Mouse (Mus musculus) embryonic facial prominence, embryonic 14.5 days (tissue): ENCODE results near the gene Rrp1. TPM values are rescaled to one million over a fixed set of nuclear protein-coding genes. Genes with fewer than 3 reads are reported as not detected.
A peak's percentile ranks its signal among the peaks of the same experiment; 100 is the strongest.

Experiments used
- ATAC-seq: fragments of 200-750 bp; cut with Nextera tagmentation; 2 replicates; pipeline ENCODE4 v1.8.0; 2017; ENCODE audit warnings: low read depth, moderate number of reproducible peaks, moderate TSS enrichment
- DNase-seq: peaks from one replicate; pipeline ENCODE4 v3.0.0-alpha.2; 2015; ENCODE audit warnings: low spot score
- H3K27ac ChIP-seq: fragments of 300-500 bp; sonication (generic); replicated peaks from 2 replicates; pipeline ENCODE4 v1.5.1; 2014; ENCODE audit warnings: low read depth, mild to moderate bottlenecking, low read length, moderate library complexity
- H3K27me3 ChIP-seq: fragments of 300-500 bp; sonication (generic); replicated peaks from 2 replicates; pipeline ENCODE4 v1.6.1; 2014; ENCODE audit warnings: low read length; ENCODE audit not compliant: control insufficient read depth, insufficient read depth
- H3K36me3 ChIP-seq: fragments of 300-500 bp; sonication (generic); 2 replicates; pipeline ENCODE4 v1.6.1; 2014; ENCODE audit warnings: low read length, mixed read lengths; ENCODE audit not compliant: control insufficient read depth, insufficient read depth
- H3K4me1 ChIP-seq: fragments of 300-500 bp; sonication (generic); 2 replicates; pipeline ENCODE4 v1.6.1; 2014; ENCODE audit warnings: antibody characterized with exemption, low read length; ENCODE audit not compliant: control insufficient read depth, insufficient read depth
- H3K4me2 ChIP-seq: fragments of 300-500 bp; sonication (generic); 2 replicates; pipeline ENCODE4 v1.6.1; 2014; ENCODE audit warnings: low read depth, mild to moderate bottlenecking, low read length, moderate library complexity, mixed read lengths
- H3K4me3 ChIP-seq: fragments of 300-500 bp; sonication (generic); 2 replicates; pipeline ENCODE4 v1.5.1; 2014; ENCODE audit warnings: low read depth, mild to moderate bottlenecking, low read length
- H3K9ac ChIP-seq: fragments of 300-500 bp; sonication (generic); 2 replicates; pipeline ENCODE4 v1.6.1; 2014; ENCODE audit warnings: low read depth, mild to moderate bottlenecking, low read length, moderate library complexity, mixed read lengths
- H3K9me3 ChIP-seq: fragments of 300-500 bp; sonication (generic); 2 replicates; pipeline ENCODE4 v1.6.1; 2016; ENCODE audit warnings: low read length; ENCODE audit not compliant: control insufficient read depth
- WGBS: fragments of 180-500 bp; shearing (Covaris S2); extraction: QIAGEN DNeasy Blood & Tissue Kit; methylation state at CpG from one replicate; pipeline ENCODE4 v1.1.7; 2014; 5-methylcytosine and 5-hydroxymethylcytosine counted together
- polyA plus RNA-seq: library from polyadenylated mRNA; unstranded; fragments of >200 nt; fragmentation: Nextera tagmentation; extraction: Ambion mirVana; gene quantifications from 2 replicates; pipeline ENCODE4 v1.2.1, GENCODE M21; 2014

Gene Rrp1
- polyA plus RNA-seq, 1 experiment from 2014 or later = 204 TPM

DNA sequence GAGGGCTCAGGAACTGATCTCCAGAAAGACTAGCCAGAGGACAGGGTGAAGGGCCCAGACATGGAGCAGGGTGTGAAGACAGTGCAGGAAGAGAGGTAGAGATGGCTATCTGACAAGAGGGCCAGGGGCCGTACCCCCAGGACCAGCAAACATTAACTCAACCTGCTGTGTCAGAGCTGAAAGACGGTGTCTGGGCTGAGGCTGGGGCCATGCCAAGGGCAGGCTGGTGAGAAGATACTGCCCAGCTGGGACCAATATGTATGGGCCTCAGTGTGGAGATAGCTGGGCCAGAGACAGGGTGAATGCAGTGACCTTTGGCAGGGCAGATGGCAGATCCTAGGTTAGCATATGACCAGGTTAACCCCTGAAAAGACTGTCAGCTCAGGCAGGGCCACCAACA lies 11.7 kb downstream of the Rrp1 start:
- H3K36me3 ChIP-seq = peaks cover 67% of the 10 kb centered on the region
- H3K27me3 ChIP-seq = no peaks in the 10 kb centered on the region
- H3K4me1 ChIP-seq = no peaks in the 10 kb centered on the region
- H3K9me3 ChIP-seq = no peaks in the 10 kb centered on the region
- no peak overlapping the region for H3K4me3 ChIP-seq
- no peak for DNase-seq
- ATAC-seq = no peak
- H3K4me2 ChIP-seq = no peak overlapping the region
- 100% methylated on average over 2 of the region's 2 CpGs for WGBS
- H3K9ac ChIP-seq = no peak overlapping the region
- no peak overlapping the region for H3K27ac ChIP-seq

DNA sequence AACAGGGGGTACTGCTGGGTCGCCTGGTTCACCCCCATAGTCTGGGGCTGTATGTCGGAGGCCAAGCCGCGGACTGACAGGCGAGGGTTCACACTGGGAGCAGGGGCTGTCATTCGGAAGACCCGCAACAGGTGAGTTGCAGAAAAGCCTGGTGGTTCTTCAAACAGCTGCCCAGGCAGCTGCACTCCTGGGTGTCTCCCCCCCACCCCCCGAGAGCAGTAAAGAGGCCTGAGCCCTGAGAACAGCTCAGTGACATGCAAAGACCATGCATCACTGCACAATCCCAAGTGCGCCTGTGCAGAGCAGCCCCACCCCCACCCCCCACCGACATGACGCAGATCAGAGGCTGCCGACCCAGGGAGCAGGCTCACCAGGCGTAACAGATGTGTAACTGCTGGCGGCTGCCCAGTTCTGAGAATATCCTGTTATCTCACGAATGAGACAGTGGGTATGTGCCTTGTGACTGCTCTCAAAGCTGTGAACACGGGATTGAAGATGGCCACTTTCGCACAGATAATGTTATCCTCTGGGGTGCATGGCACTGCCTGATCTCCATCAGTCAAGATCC lies 13.7 kb downstream of the Rrp1 start:
- no peak overlapping the region for H3K4me3 ChIP-seq
- H3K27ac ChIP-seq = no peak overlapping the region
- H3K4me1 ChIP-seq = no peaks in the 10 kb centered on the region
- no peaks in the 10 kb centered on the region for H3K27me3 ChIP-seq
- H3K9ac ChIP-seq = no peak overlapping the region
- H3K4me2 ChIP-seq = no peak overlapping the region
- peaks cover 48% of the 10 kb centered on the region for H3K36me3 ChIP-seq
- no peaks in the 10 kb centered on the region for H3K9me3 ChIP-seq
- WGBS = 41% methylated on average over 17 of the region's 17 CpGs
- DNase-seq (peak; percentile 71), ATAC-seq (peak; percentile 45)

DNA sequence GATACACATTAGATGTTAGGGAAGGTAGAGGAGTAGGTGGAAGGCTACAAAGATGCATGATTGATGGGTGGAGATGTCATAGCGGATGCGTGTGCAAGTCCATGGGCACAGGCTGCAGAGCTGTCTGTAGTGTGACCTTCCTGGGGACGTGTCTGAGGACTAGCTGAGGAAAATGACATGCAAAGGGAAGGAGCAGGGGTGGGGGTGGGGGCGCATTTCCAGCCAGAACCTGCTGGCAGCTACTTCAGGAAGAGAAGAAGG lies 16.3 kb downstream of the Rrp1 start:
- peaks cover 5% of the 10 kb centered on the region for H3K27me3 ChIP-seq
- no peak overlapping the region for H3K27ac ChIP-seq
- 60% methylated on average over 4 of the region's 4 CpGs for WGBS
- no peak overlapping the region for H3K4me3 ChIP-seq
- no peak overlapping the region for H3K9ac ChIP-seq
- no peak for ATAC-seq
- no peak for DNase-seq
- 0 out of 2 replicates have a peak overlapping the region, but pooled peaks have one; percentile 12 for H3K4me2 ChIP-seq
- H3K36me3 ChIP-seq = peaks cover 22% of the 10 kb centered on the region
- no peaks in the 10 kb centered on the region for H3K4me1 ChIP-seq
- H3K9me3 ChIP-seq = no peaks in the 10 kb centered on the region

DNA sequence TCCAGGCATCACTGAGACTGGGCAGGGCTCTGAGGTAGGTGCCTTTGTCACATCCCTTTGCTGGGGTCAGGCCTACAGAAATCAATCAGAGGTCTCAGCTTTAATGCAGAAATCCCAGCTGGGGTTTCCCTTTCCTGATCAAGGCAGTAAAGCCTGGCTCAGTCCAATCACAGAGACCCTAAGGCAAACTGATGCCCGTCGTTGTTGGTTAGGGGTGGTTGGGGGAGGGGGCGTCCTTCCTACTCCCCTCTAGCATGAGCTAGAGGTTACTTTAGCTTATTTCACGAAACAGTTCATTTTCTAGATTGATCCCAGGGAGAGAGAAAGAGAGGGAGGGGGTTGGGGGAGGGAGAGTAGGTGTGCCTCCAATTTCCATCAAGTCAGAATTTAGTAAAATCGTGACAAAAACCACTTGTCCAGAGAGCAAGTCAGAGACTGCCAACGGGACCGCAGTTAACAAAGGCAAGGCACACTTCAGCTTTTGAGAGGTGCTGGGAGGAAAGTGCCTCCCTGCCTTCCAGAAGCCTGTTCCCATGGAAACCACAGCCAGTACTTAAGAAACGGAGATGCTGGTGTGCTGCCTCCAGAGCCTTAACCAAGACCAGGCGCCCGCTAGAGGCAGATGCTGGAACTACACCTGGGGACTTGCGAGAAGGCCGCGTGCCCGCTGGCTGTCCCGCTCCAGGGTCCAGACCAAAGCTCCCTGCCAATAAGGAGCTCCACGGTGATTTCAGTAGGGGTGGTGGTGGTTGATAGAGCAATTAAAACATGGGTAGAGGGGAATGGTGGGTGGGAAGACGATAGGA lies 16.8 kb downstream of the Rrp1 start:
- Histone ChIP-seq H3K27ac (no peak overlapping the region), H3K4me2 (0 out of 2 replicates have a peak overlapping the region, but pooled peaks have one; percentile 12), H3K4me3 (no peak overlapping the region), H3K9ac (no peak overlapping the region), H3K9me3 (no peaks in the 10 kb centered on the region), H3K36me3 (peaks cover 17% of the 10 kb centered on the region), H3K27me3 (peaks cover 10% of the 10 kb centered on the region), H3K4me1 (no peaks in the 10 kb centered on the region)
- DNase-seq (peak; percentile 96), ATAC-seq (peak; percentile 74)
- 6% methylated on average over 17 of the region's 17 CpGs for WGBS

DNA sequence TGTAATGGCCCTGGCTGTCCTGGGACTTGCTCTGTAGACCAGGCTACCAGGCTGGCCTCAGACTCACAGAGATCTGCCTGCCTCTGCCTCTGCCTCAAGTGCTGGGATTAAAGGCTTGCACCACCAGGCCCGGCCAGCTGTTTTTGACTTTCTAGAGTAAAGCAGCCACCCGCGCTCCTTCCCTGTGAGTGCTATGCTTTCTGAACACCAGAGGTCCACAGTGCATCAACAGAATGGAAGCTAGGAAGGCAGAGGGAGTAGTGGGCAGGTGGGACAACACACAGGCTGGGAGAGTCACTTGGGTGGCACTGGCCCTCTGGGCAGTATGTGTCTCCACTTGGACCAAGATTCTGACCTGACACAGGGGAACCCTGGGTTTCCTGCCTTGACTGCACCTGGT lies 17.5 kb downstream of the Rrp1 start:
- no peak for ATAC-seq
- H3K27ac ChIP-seq = no peak overlapping the region
- H3K9me3 ChIP-seq = no peaks in the 10 kb centered on the region
- 79% methylated on average over 3 of the region's 3 CpGs for WGBS
- no peak overlapping the region for H3K4me2 ChIP-seq
- DNase-seq = no peak
- H3K4me1 ChIP-seq = no peaks in the 10 kb centered on the region
- H3K9ac ChIP-seq = no peak overlapping the region
- peaks cover 10% of the 10 kb centered on the region for H3K36me3 ChIP-seq
- H3K27me3 ChIP-seq = peaks cover 17% of the 10 kb centered on the region
- H3K4me3 ChIP-seq = no peak overlapping the region

DNA sequence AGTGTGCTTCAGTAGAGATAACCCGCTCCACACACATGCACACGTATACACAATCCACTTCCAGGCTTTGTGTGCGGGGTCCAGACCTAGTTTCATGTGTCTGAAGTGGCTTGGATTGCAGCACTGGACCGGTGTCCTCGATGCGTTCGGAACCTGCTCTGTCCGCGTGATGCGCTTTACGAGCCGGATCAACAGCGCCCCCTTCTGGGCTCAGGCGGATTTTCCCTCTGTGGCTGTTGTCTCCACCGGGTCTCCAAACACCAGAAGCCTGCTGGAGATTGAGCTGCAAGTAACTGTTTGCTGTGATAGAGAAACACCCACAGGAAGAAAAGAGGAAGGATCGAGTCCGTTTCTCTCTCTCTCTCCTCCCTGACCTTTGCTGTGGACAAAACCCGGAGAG lies 20.8 kb downstream of the Rrp1 start:
- Histone ChIP-seq H3K4me2 (no peak overlapping the region), H3K9me3 (no peaks in the 10 kb centered on the region), H3K36me3 (no peaks in the 10 kb centered on the region), H3K4me3 (no peak overlapping the region), H3K27ac (no peak overlapping the region), H3K27me3 (peaks cover 24% of the 10 kb centered on the region), H3K4me1 (no peaks in the 10 kb centered on the region), H3K9ac (no peak overlapping the region)
- ATAC-seq = no peak
- peak; percentile 69 for DNase-seq
- 1% methylated on average over 18 of the region's 18 CpGs for WGBS

DNA sequence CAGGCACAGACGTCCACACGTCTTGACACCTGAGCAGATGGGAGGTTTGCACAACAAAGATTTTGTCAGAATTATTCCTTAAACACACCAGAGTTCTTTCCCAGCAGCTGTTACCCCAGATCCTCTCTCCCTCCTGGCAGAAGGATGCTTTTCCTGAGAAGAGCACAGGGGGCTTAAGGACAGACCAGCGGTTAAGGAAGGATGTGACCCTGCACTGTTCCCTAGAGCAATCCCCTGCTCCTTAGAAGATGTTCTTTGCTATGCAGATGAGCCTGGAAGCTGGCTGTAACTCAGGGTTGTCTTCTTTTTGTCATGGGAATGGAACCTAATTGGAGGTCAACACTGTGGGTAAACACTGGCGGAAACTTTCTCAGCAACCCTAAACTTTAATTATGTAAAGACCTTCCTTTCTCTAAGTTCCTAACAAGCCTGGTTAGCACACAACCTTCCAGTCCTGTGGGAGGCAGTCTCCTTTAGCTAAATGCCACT lies 21.8 kb downstream of the Rrp1 start:
- no peak overlapping the region for H3K9ac ChIP-seq
- H3K9me3 ChIP-seq = no peaks in the 10 kb centered on the region
- H3K4me1 ChIP-seq = no peaks in the 10 kb centered on the region
- DNase-seq (no peak), ATAC-seq (no peak)
- no peaks in the 10 kb centered on the region for H3K36me3 ChIP-seq
- WGBS = 13% methylated on average over 4 of the region's 4 CpGs
- H3K27me3 ChIP-seq = peaks cover 24% of the 10 kb centered on the region
- no peak overlapping the region for H3K27ac ChIP-seq
- no peak overlapping the region for H3K4me2 ChIP-seq
- no peak overlapping the region for H3K4me3 ChIP-seq

DNA sequence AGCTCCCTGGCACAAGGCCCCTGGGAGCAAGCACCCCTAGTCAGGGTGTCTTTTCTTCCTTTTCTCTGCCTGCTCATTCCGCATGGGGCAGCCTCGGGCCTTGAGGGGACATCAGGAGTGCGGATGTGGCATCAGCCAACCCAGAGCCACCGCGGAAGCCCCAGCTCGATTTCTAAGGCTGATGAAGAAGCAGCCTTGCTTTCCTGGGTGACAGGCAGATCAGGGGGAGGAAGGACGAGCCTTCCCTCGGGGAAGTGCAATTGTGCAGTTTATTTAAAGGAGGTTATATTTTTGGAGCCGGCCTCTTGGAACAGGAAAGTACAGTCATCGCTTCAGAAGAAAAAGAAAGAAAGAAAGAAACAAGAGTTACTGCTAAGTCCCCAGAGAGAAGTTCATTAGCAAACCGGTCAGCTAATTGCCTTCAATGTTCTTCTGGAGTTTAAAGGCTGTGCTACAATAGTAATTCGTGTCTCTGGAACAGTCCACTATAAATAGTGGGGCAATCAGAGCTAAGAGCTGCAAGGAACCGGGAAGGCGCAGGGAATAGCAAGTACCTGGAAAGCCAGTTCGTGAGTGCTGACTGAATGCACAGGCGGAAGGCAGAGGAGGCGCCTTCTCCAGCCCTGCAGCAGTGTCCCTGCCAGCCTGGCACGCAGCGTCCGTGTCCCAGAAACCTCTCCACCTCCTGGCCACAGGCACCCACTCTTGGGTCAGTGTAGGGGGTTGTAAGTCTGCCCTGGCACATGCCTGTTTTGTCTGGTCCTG lies 24.4 kb downstream of the Rrp1 start:
- Histone ChIP-seq H3K27me3 (peaks cover 24% of the 10 kb centered on the region), H3K9me3 (no peaks in the 10 kb centered on the region), H3K36me3 (no peaks in the 10 kb centered on the region), H3K4me1 (no peaks in the 10 kb centered on the region), H3K27ac (no peak overlapping the region), H3K9ac (no peak overlapping the region), H3K4me3 (no peak overlapping the region), H3K4me2 (no peak overlapping the region)
- DNase-seq = no peak
- WGBS = 58% methylated on average over 20 of the region's 20 CpGs
- ATAC-seq = no peak
